Mouse (Mus musculus): ENCODE results near the gene Tmed4.
A peak's percentile ranks its signal among the peaks of the same experiment; 100 is the strongest.
"Not testable (repeated sequence)": the region's sequence is repeated elsewhere in the genome, so short reads cannot be mapped to it uniquely, and the experiment has no call there.

Gene Tmed4

GRCm38 (mm10) chr11:6273607-6274006 is 1.1 kb downstream of the Tmed4 start:
- DNase-seq (ENCODE audit: low read depth, low spot score): no peak

GRCm38 (mm10) chr11:6267320-6268254 is 7.1 kb downstream of the Tmed4 start, which contains the start of gene Ddx56:
Ddx56 (minus strand) TSS chr11:6267772.
- peak; percentile 93 for DNase-seq (ENCODE audit: low read depth, low spot score)

GRCm38 (mm10) chr11:6266621-6267020 is 8.0 kb downstream of the Tmed4 start:
- DNase-seq (ENCODE audit: low read depth, low spot score): no peak

DNA sequence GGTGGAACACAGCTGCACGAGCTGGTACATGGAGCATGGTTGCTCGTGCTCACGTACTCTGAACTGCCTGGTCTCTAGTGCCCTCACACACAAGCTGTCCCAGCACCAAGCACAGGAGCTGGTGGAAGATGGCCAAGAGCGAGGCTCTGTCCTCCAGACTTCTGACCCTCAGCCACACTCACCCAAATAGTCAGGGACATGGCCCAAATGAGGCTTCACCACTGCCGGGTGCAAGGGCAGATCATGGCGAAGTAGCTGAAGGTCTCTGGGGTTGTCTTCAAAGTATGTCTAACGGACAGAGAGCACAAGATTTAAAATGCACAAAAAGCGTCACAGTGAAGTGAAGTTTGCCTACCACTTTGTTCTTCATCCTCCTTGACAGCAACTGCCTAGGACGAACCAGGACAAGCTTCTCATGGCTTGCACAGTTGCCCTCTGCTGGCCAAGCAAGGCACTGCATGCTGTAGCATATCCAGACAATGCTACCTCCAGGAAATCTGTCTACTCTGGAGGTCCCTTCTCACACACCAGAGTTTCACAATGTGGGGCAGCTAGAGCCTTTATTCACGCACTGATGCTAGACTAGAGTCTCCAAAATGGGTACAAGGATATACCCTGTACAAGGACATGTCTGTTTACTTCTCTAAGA is 13.1 kb downstream of the Tmed4 start:
- peak; percentile 58 for DNase-seq (ENCODE audit: low read depth, low spot score)

DNA sequence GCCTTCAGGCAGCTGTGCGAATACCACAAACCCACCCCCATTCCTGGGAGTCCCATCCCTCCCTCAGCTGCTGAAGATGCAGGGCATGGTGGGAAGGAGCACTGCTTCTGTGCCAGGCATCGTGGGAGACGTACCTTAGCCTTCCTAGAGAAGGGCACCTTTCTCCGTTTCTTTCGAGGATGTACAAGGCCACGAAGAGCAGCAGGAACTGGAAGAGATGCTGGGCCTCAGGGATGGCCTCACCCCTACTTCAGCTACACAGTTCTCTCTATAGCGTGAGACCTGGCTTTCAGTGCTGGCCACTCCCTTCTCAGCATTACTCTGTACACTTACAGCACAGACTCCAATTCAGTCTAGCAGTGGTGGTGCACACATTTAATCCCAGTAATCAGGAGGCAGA is 15.3 kb downstream of the Tmed4 start:
- DNase-seq (ENCODE audit: low read depth, low spot score): no peak

- DNase-seq (ENCODE audit: low read depth, low spot score): no peak
Measured at GRCm38 (mm10) chr11:6256490-6257072, 18.1 kb downstream of the Tmed4 start.

GRCm38 (mm10) chr11:6254602-6255001 is 20.1 kb downstream of the Tmed4 start:
- not testable (repeated sequence) for DNase-seq (ENCODE audit: low read depth, low spot score)

GRCm38 (mm10) chr11:6252824-6253223 is 21.8 kb downstream of the Tmed4 start:
- DNase-seq (ENCODE audit: low read depth, low spot score): no peak

DNA sequence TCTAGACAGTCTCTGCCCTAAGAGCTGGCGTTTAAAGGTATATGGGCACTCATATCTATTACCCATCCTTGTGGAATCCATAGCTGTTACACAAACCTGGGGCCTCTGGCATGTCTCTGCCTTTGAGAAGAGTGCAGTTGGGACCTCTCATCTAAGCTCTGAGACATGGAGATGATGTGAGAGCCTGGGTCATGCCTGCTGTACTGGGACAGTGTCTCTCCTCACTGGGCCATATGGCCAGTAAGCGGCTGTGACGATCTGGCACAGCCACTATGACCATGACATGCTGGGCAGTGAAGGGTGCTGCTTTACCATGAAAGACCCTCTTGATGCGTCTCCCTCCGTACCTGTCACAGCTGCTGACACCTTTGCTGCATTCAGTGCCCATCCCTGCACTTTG is 22.4 kb downstream of the Tmed4 start:
- DNase-seq (ENCODE audit: low read depth, low spot score): no peak

DNA sequence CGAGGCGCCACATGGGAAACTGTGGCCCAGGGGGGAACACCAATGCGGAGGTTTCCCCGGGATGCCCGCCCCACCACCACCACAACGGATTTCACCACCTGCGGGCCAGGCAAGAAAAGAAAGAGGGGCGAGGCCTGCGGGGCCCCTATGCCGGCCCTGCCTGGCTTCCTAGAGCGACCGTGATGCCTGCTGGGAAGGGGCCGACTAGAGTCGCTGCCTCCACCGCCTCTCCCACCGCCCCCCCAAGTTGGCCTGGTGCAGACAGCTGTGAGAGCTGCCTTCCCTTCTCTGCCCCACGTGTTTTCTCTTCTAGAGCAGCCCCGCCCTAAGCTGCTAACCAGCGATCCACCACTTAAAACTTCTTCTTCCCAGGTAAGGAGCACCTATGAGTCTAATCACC is 30.0 kb downstream of the Tmed4 start:
- no peak for DNase-seq (ENCODE audit: low read depth, low spot score)

GRCm38 (mm10) chr11:6233025-6233424 is 41.6 kb downstream of the Tmed4 start:
- DNase-seq (ENCODE audit: low read depth, low spot score): no peak

DNA sequence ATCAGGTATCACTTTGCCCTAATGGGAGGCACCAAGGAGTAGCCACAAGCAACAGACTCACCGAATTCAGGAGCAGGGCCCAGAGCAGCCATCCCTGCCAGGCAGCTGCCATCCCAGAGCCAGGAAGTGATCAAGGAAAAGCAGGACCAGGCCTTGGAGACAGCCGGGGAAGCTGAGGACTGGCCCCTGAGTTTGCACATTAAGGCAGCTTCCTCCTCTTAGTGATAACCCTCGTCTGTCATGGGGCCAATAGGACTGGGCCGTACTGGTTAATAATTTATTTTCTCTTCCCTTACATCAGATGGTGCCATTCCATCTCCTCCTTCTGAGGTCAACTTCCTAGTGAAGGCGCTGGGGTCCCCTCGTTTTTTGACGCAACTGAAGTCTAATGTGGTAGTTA is 44.7 kb downstream of the Tmed4 start, which contains the start of gene Npc1l1:
Gene Npc1l1, minus strand, starts transcription at position 132 of the 400 bp plus-strand sequence.
- DNase-seq (ENCODE audit: low read depth, low spot score): no peak

DNA sequence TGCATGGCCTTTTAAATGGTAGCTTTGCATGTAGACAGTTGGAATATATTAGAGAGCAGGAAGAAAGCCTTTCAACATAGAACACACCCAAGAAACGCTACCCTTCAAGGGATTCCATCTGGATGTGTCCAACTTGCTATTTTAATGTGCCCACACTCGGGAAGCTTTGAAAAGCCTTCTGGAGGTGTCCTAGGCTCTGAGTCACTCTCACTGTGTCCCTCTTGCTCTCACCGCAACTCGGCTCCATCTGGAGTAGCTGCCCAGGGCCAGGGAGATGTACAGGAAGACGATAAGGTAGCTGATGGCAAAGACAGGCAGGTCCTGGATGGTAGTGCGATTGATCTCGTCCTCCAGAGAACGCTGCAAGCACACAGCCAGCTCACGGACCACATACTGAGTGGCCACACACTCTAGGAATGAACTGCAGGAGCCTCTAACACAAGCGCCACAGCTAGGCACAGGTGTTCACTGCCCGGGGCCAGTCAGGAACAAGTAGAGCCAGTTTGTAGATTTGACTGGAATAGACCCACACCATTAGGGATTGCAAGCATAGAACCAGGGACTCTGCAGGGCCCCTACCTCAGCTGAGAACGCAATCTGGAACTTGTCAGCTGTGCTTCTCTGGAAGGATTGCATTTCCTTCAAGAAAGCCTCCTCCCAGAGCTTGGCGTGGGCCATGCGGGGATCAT is 50.0 kb downstream of the Tmed4 start:
- DNase-seq (ENCODE audit: low read depth, low spot score): no peak

- DNase-seq (ENCODE audit: low read depth, low spot score): no peak
Measured at GRCm38 (mm10) chr11:6222187-6222586, 52.5 kb downstream of the Tmed4 start.
